Mouse (Mus musculus) testis, adult 2 months (tissue): Measurements from ENCODE around the gene BC005624.

Experiments used
- CTCF ChIP-seq: fragments of 200-500 bp; IDR thresholded peaks from 2 replicates; pipeline ENCODE4 v1.5.1; 2012; ENCODE audit warnings: low read depth, mild to moderate bottlenecking, inconsistent platforms, low read length, moderate library complexity; ENCODE audit not compliant: control insufficient read depth, insufficient read depth, insufficient replicate concordance
- POLR2A ChIP-seq: fragments of 200-500 bp; IDR thresholded peaks from 2 replicates; pipeline ENCODE4 v1.6.1; 2012; ENCODE audit warnings: low read depth, mild to moderate bottlenecking, inconsistent platforms, low read length, moderate library complexity; ENCODE audit not compliant: control insufficient read depth

DNA sequence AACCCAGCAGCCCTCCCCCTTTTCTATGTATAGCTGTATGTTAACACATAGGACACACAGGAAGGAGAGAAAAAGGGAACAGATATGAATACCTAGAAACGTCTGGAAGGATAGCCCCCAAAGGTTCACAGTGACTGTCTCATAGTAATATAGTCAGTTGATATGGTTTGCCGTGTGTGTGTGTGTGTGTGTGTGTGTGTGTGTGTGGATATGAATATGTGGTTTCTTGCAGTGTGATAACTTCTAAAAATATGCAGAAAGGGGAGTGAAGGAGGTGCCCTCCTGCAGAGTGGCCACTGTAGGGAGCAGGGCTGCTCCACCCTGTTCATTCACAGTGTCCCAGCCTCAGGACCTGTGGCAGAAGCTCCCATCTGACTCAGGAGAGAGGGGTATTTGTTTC is 23.5 kb upstream of the BC005624 start:
- TF ChIP-seq CTCF (no peak), POLR2A (no peak)
